Mouse (Mus musculus) heart, adult 2 months (tissue): ENCODE data around the gene Cfap54.

Experiments
- CTCF ChIP-seq: fragments of 200-600 bp; IDR thresholded peaks from 2 replicates; pipeline ENCODE4 v1.8.1; 2022; ENCODE audit warnings: antibody characterized with exemption, mild to moderate bottlenecking, moderate library complexity
- EP300 ChIP-seq: fragments of 200-500 bp; IDR thresholded peaks from 2 replicates; pipeline ENCODE4 v1.6.1; 2011; ENCODE audit warnings: low read depth, low read length, control low read depth; ENCODE audit not compliant: insufficient read depth

DNA sequence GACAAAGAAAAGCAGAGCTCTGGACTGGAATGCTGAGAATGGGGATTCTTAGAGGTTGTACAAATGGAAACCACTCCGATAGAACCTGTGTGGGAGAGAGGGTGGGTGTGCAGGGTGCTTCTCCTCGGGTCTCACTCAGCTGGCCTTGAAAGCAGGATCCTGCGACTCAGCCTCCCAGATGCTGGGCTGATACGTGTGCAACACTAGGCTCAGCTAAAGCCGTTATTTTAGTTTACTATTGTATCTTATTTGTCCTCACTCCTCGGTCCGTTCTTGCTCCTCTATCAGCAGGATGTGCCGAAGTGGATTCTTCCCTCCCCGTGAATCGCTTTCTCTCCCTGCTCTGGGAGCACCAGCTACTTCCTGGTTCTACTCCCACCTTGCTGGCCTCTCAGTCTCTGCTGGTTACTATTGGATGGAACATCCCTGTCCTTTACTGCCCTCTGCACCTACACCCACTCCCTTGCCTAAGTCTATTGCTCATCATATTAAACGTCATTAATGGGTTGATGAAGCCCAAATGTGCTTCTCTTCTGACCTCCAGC lies 3.4 kb downstream of the Cfap54 start:
- TF ChIP-seq CTCF, result no peak
- no peak for TF ChIP-seq EP300
